Mouse (Mus musculus): ENCODE measurements around the gene Gm42674. TPM values are rescaled to one million over a fixed set of nuclear protein-coding genes. Genes with fewer than 3 reads are reported as not detected.

Gene Gm42674
- total and polyA plus RNA-seq, 3 experiments, result not detected

- Histone ChIP-seq H3K9ac (ENCODE audit: insufficient read depth, low read depth) (no peak overlapping the region), H3K36me3 (replicated peaks in 1 of 2; ENCODE audit: control insufficient read depth in 1 of 2, insufficient read depth in 1 of 2, low read length in 1 of 2) (no peaks in the 10 kb centered on the region), H3K4me2 (ENCODE audit: insufficient read depth, low read depth, poor library complexity, severe bottlenecking) (0 out of 2 replicates have a peak overlapping the region, but pooled peaks have one; percentile 16), H3K27ac (ENCODE audit: insufficient read depth, low read depth) (no peak overlapping the region), H3K27me3 (replicated peaks) (peaks cover 3% of the 10 kb centered on the region), H3K4me3 (replicated peaks in 1 of 3; ENCODE audit: low read depth in 2 of 3, low read length in 2 of 3, poor library complexity in 1 of 3) (no peak overlapping the region), H3K79me2 (replicated peaks; ENCODE audit: control insufficient read depth, extremely low read depth, insufficient read depth, poor library complexity, severe bottlenecking) (no peaks in the 10 kb centered on the region), H3K9me3 (replicated peaks; ENCODE audit: low read length) (no peaks in the 10 kb centered on the region), H3K4me1 (ENCODE audit: control insufficient read depth in 1 of 2, insufficient read depth in 2 of 2) (peaks cover 0 to 25% of the 10 kb centered on the region in 2 experiments; a peak in 2 of 4 replicates)
- in situ Hi-C loops (cut with MboI; ENCODE audit: low pct_ligation_motif_present, low pct_unique_long_range_greater_than_20kb, low sequenced_read_pairs) (no loop called here), dilution Hi-C loops (cut with MboI; ENCODE audit: extremely low pct_ligation_motif_present, extremely low pct_unique_long_range_greater_than_20kb, low sequenced_read_pairs) (no loop called here)
- no peak for DNase-seq (ENCODE audit: extremely low read depth)
- TF ChIP-seq E2F4 (IDR thresholded peaks at IDR 0.05; ENCODE audit: insufficient replicate concordance, low read depth, low read length), result no peak
- TF ChIP-seq MAZ (IDR thresholded peaks at IDR 0.05; ENCODE audit: low read depth, low read length), result no peak
- TF ChIP-seq NRF1 (IDR thresholded peaks at IDR 0.05; ENCODE audit: low read depth, low read length), result no peak
- TF ChIP-seq TCF12 (IDR thresholded peaks at IDR 0.05; ENCODE audit: low read depth, low read length), result no peak
- no peak for TF ChIP-seq JUND (conservative IDR thresholded peaks at IDR 0.05; ENCODE audit: low read depth, low read length)
- TF ChIP-seq ZNF384 (IDR thresholded peaks at IDR 0.05; ENCODE audit: low read depth, low read length), result no peak
- TF ChIP-seq EP300 (IDR thresholded peaks at IDR 0.05; ENCODE audit: low read length), result no peak
- TF ChIP-seq TBP (conservative IDR thresholded peaks at IDR 0.05; ENCODE audit: low read depth, low read length), result no peak
Observed at GRCm38 (mm10) chr3:90615911-90616310, 14.2 kb downstream of the Gm42674 start.

- Histone ChIP-seq H3K79me2 (replicated peaks; ENCODE audit: control insufficient read depth, extremely low read depth, insufficient read depth, poor library complexity, severe bottlenecking) (no peaks in the 10 kb centered on the region), H3K4me2 (ENCODE audit: insufficient read depth, low read depth, poor library complexity, severe bottlenecking) (no peak overlapping the region), H3K27me3 (replicated peaks) (peaks cover 3% of the 10 kb centered on the region), H3K27ac (ENCODE audit: insufficient read depth, low read depth) (no peak overlapping the region), H3K4me1 (ENCODE audit: control insufficient read depth in 1 of 2, insufficient read depth in 2 of 2) (peaks cover 0 to 24% of the 10 kb centered on the region in 2 experiments; a peak in 2 of 4 replicates), H3K9ac (ENCODE audit: insufficient read depth, low read depth) (no peak overlapping the region), H3K9me3 (replicated peaks; ENCODE audit: low read length) (no peaks in the 10 kb centered on the region), H3K4me3 (replicated peaks in 1 of 3; ENCODE audit: low read depth in 2 of 3, low read length in 2 of 3, poor library complexity in 1 of 3) (no peak overlapping the region), H3K36me3 (replicated peaks in 1 of 2; ENCODE audit: control insufficient read depth in 1 of 2, insufficient read depth in 1 of 2, low read length in 1 of 2) (no peaks in the 10 kb centered on the region)
- TF ChIP-seq GABPA (IDR thresholded peaks at IDR 0.05; ENCODE audit: insufficient replicate concordance, low read depth, low read length), result no peak
- no peak for TF ChIP-seq MEF2A (IDR thresholded peaks at IDR 0.05; ENCODE audit: borderline replicate concordance, low read depth, low read length)
- TF ChIP-seq TBP (conservative IDR thresholded peaks at IDR 0.05; ENCODE audit: low read depth, low read length), result no peak
- TF ChIP-seq MAX (IDR thresholded peaks at IDR 0.05; ENCODE audit: low read length), result peak; percentile 53; the same call in 1 of the 2 replicates
- peak; percentile 53; the same call in 1 of the 2 replicates for TF ChIP-seq IRF4 (IDR thresholded peaks at IDR 0.05; ENCODE audit: low read depth, low read length)
- TF ChIP-seq CTCF (conservative IDR thresholded peaks at IDR 0.05 in 1 of 2, IDR thresholded peaks at IDR 0.05 in 1 of 2; ENCODE audit: low read depth in 2 of 2, low read length in 2 of 2), result peak; percentile 9 to 52; a peak in 2 of 4 replicates
- no peak for TF ChIP-seq HCFC1 (IDR thresholded peaks at IDR 0.05; ENCODE audit: low read depth, low read length)
- 0 out of 2 replicates have a peak, but pooled peaks have one; percentile 6 for TF ChIP-seq BHLHE40 (IDR thresholded peaks at IDR 0.05; ENCODE audit: low read depth, low read length)
- TF ChIP-seq SMC3 (IDR thresholded peaks at IDR 0.05; ENCODE audit: low read depth, low read length), result peak; percentile 7; the same call in 1 of the 2 replicates
- TF ChIP-seq RAD21 (IDR thresholded peaks at IDR 0.05; ENCODE audit: low read depth, low read length), result peak; percentile 18
- TF ChIP-seq ZNF384 (IDR thresholded peaks at IDR 0.05; ENCODE audit: low read depth, low read length), result peak; percentile 42
- peak; percentile 81 for TF ChIP-seq MYC (IDR thresholded peaks at IDR 0.05; ENCODE audit: low read depth, low read length)
- in situ Hi-C loops (cut with MboI; ENCODE audit: low pct_ligation_motif_present, low pct_unique_long_range_greater_than_20kb, low sequenced_read_pairs), result no loop called here
- DNase-seq (ENCODE audit: extremely low read depth), result no peak
- dilution Hi-C loops (cut with MboI; ENCODE audit: extremely low pct_ligation_motif_present, extremely low pct_unique_long_range_greater_than_20kb, low sequenced_read_pairs), result no loop called here
Observed at GRCm38 (mm10) chr3:90617586-90617985, 15.9 kb downstream of the Gm42674 start.
